Mouse (Mus musculus) E14TG2a.4 (cell line): Measurements from ENCODE around the gene Ciart.

ENCODE experiments used
- CTCF ChIP-seq: conservative IDR thresholded peaks from 2 replicates; pipeline ENCODE4 v1.5.1; 2014; ENCODE audit warnings: low read length
- POU5F1 ChIP-seq: IDR thresholded peaks from 2 replicates; pipeline ENCODE4 v1.6.1; 2014; ENCODE audit warnings: low read length, borderline replicate concordance

DNA sequence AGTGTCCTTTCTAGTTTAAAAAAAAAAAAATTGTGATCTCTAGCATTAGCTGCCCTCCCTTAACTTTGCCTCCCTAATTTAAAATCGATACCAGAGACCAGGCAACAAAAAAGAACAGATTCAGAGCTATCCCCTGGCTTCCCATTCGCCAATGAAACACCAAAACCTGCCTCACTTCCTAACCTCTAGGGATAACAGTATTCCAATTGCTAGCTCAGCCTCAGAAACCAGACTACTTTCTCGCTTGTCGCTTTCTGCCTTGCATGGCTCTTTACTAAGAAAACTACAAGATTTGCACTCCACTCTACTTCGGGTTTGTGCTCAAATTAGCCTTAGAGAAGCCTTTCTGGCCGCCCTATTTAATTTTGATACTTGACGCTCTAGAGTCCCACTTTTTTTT is 25.9 kb downstream of the Ciart start:
- no peak for TF ChIP-seq CTCF
- TF ChIP-seq POU5F1, result no peak
